Mouse (Mus musculus): ENCODE data around the gene Stum. TPM values are rescaled to one million over a fixed set of nuclear protein-coding genes. Genes with fewer than 3 reads are reported as not detected.

Stum gene
- polyA plus RNA-seq, 1 experiment from 2014 or later = 0.45 TPM

DNA sequence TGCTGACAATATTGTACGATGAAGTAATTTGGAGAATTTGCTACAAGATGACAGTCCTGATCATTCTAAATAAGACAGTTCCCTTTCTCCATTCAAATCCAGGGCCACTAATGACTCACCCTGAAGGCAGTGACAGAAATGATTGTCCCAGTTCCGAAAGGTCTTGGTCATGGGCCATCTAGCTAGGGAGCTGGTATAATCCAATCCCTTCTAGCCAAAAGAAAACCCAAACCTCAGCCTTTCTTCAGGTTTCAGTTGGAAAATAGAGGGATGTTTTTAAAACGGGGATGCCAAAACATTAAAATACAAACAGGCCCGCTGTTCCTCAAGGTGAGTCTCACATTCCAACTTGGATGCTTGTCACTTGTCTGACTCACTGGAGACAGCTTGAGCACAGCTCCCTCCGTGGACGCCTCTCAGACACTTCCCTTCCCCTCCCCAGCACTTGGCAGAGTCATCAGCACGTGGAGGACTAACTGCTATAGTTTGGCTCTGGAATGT is 24.0 kb upstream of the Stum start:
- Histone ChIP-seq H3K4me3 (ENCODE audit: control insufficient read depth in 1 of 2, insufficient read depth in 1 of 2, low read depth in 1 of 2, low read length in 2 of 2) (no peak overlapping the region), H3K27ac (replicated peaks in 1 of 2; ENCODE audit: control insufficient read depth in 1 of 2, insufficient read depth in 1 of 2, low read depth in 2 of 2, low read length in 2 of 2) (no peak overlapping the region), H3K9me3 (ENCODE audit: control insufficient read depth, low read length) (no peaks in the 10 kb centered on the region), H3K9ac (ENCODE audit: low read length) (no peak overlapping the region), H3K36me3 (ENCODE audit: control insufficient read depth, insufficient read depth, low read length) (no peaks in the 10 kb centered on the region), H3K4me1 (ENCODE audit: control insufficient read depth in 2 of 2, insufficient read depth in 2 of 2, low read length in 2 of 2) (no peaks in the 10 kb centered on the region), H3K27me3 (ENCODE audit: control insufficient read depth, insufficient read depth, low read length) (peaks cover 37% of the 10 kb centered on the region; the same call in 1 of the 2 replicates), H3K4me2 (ENCODE audit: low read length) (no peak overlapping the region)
- 59% methylated on average over 7 of the region's 7 CpGs for WGBS
- ATAC-seq (ENCODE audit: insufficient number of reproducible peaks, insufficient read depth, low FRiP score, low read depth) = no peak

DNA sequence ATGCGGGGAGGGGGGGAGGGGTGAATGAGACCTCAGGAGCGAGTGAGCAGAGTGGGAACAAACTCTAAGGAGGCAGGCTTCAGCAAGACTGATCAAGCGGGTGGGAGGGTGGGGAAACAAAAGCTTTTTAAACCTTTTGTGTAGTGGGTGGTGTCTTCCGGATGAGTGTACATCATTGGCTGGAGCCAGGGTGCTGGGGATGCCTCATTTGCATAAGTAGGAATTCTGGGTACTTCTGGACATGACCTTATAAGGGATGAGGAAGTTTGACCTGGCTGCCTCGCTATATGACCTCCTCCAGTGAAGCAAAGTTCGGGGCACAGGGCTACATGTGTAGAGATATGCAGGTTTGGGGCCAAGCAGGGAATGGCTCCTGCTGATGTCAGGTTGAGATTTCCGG is 23.0 kb upstream of the Stum start:
- Histone ChIP-seq H3K4me1 (ENCODE audit: control insufficient read depth in 2 of 2, insufficient read depth in 2 of 2, low read length in 2 of 2) (no peaks in the 10 kb centered on the region), H3K4me2 (ENCODE audit: low read length) (no peak overlapping the region), H3K9me3 (ENCODE audit: control insufficient read depth, low read length) (no peaks in the 10 kb centered on the region), H3K9ac (ENCODE audit: low read length) (no peak overlapping the region), H3K36me3 (ENCODE audit: control insufficient read depth, insufficient read depth, low read length) (no peaks in the 10 kb centered on the region), H3K27ac (replicated peaks in 1 of 2; ENCODE audit: control insufficient read depth in 1 of 2, insufficient read depth in 1 of 2, low read depth in 2 of 2, low read length in 2 of 2) (no peak overlapping the region), H3K4me3 (ENCODE audit: control insufficient read depth in 1 of 2, insufficient read depth in 1 of 2, low read depth in 1 of 2, low read length in 2 of 2) (no peak overlapping the region), H3K27me3 (ENCODE audit: control insufficient read depth, insufficient read depth, low read length) (peaks cover 34% of the 10 kb centered on the region; the same call in 1 of the 2 replicates)
- 83% methylated on average over 7 of the region's 7 CpGs for WGBS
- ATAC-seq (ENCODE audit: insufficient number of reproducible peaks, insufficient read depth, low FRiP score, low read depth) = no peak

DNA sequence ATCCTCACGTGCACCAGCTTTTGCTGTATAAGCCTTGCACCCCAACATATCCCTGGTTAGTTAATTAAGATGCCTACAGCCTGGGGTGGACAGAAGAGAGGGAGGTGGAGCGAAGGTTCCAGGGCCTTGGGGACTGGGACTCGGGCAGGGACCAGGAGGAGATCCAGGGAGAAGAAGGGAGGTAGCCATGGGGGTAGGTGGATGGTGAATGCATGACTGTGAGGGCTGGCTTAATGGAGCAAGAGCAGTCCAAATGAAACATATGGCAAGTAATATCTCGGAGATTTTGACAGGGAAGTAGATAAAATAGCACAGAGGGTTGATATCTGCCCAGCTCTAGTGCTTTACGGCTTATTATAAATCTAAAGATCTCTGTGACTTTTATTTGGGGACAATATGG is 21.6 kb upstream of the Stum start:
- no peak overlapping the region for H3K27ac ChIP-seq (replicated peaks in 1 of 2; ENCODE audit: control insufficient read depth in 1 of 2, insufficient read depth in 1 of 2, low read depth in 2 of 2, low read length in 2 of 2)
- peaks cover 30% of the 10 kb centered on the region; the same call in 1 of the 2 replicates for H3K27me3 ChIP-seq (ENCODE audit: control insufficient read depth, insufficient read depth, low read length)
- H3K4me1 ChIP-seq (ENCODE audit: control insufficient read depth in 2 of 2, insufficient read depth in 2 of 2, low read length in 2 of 2) = no peaks in the 10 kb centered on the region
- H3K4me3 ChIP-seq (ENCODE audit: control insufficient read depth in 1 of 2, insufficient read depth in 1 of 2, low read depth in 1 of 2, low read length in 2 of 2) = no peak overlapping the region
- 71% methylated on average over 5 of the region's 5 CpGs for WGBS
- H3K36me3 ChIP-seq (ENCODE audit: control insufficient read depth, insufficient read depth, low read length) = no peaks in the 10 kb centered on the region
- H3K9ac ChIP-seq (ENCODE audit: low read length) = no peak overlapping the region
- ATAC-seq (ENCODE audit: insufficient number of reproducible peaks, insufficient read depth, low FRiP score, low read depth) = no peak
- H3K9me3 ChIP-seq (ENCODE audit: control insufficient read depth, low read length) = no peaks in the 10 kb centered on the region
- H3K4me2 ChIP-seq (ENCODE audit: low read length) = no peak overlapping the region

DNA sequence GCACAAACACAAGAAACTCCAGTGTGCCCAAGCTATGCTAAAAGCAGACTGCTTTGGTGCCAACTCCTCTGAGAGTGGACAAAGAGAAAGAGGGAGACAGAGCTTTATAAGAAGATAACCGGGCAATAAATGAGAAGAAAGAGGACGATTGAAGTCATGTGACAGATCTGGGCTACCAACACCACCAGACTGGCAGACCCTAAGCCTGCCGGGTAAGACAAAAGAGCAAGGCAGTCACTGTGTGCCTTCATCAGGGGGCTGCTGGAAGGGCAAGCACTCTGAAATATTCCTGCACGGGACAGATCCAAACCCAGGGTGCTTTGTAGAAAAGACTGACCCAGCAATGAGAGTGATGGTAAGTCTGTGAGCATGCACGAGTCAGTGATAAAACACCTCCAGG is 20.2 kb upstream of the Stum start:
- 66% methylated on average over 5 of the region's 5 CpGs for WGBS
- no peak for ATAC-seq (ENCODE audit: insufficient number of reproducible peaks, insufficient read depth, low FRiP score, low read depth)
- H3K27ac ChIP-seq (replicated peaks in 1 of 2; ENCODE audit: control insufficient read depth in 1 of 2, insufficient read depth in 1 of 2, low read depth in 2 of 2, low read length in 2 of 2) = no peak overlapping the region
- H3K4me3 ChIP-seq (ENCODE audit: control insufficient read depth in 1 of 2, insufficient read depth in 1 of 2, low read depth in 1 of 2, low read length in 2 of 2) = no peak overlapping the region
- H3K36me3 ChIP-seq (ENCODE audit: control insufficient read depth, insufficient read depth, low read length) = no peaks in the 10 kb centered on the region
- H3K27me3 ChIP-seq (ENCODE audit: control insufficient read depth, insufficient read depth, low read length) = peaks cover 18% of the 10 kb centered on the region; the same call in 1 of the 2 replicates
- no peak overlapping the region for H3K4me2 ChIP-seq (ENCODE audit: low read length)
- H3K9ac ChIP-seq (ENCODE audit: low read length) = no peak overlapping the region
- no peaks in the 10 kb centered on the region for H3K4me1 ChIP-seq (ENCODE audit: control insufficient read depth in 2 of 2, insufficient read depth in 2 of 2, low read length in 2 of 2)
- no peaks in the 10 kb centered on the region for H3K9me3 ChIP-seq (ENCODE audit: control insufficient read depth, low read length)

DNA sequence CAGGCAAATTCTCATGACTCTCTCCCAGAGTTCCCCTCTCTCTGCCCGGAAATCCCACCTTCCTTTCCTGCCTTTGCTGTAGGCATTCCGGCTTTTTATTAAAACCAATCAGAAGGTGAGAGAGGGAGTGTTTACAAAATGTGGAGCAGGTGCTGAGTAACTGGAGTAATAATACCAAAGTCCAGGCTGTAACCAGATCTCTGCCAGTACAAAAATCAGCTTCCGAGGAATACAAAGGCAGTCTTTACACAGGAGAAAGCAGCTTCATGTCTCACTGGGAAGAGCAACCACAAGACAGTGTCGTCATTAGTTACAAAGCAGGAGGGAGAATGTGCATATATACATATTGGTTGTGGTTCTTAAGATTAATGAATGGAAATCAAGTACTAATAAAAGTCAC is 19.3 kb upstream of the Stum start:
- ATAC-seq (ENCODE audit: insufficient number of reproducible peaks, insufficient read depth, low FRiP score, low read depth) = no peak
- Histone ChIP-seq H3K9ac (ENCODE audit: low read length) (no peak overlapping the region), H3K4me1 (ENCODE audit: control insufficient read depth in 2 of 2, insufficient read depth in 2 of 2, low read length in 2 of 2) (no peaks in the 10 kb centered on the region), H3K4me3 (ENCODE audit: control insufficient read depth in 1 of 2, insufficient read depth in 1 of 2, low read depth in 1 of 2, low read length in 2 of 2) (no peak overlapping the region), H3K4me2 (ENCODE audit: low read length) (no peak overlapping the region), H3K27me3 (ENCODE audit: control insufficient read depth, insufficient read depth, low read length) (peaks cover 18% of the 10 kb centered on the region; the same call in 1 of the 2 replicates), H3K27ac (replicated peaks in 1 of 2; ENCODE audit: control insufficient read depth in 1 of 2, insufficient read depth in 1 of 2, low read depth in 2 of 2, low read length in 2 of 2) (no peak overlapping the region), H3K36me3 (ENCODE audit: control insufficient read depth, insufficient read depth, low read length) (no peaks in the 10 kb centered on the region), H3K9me3 (ENCODE audit: control insufficient read depth, low read length) (no peaks in the 10 kb centered on the region)
- 67% methylated on average over 4 of the region's 4 CpGs for WGBS

DNA sequence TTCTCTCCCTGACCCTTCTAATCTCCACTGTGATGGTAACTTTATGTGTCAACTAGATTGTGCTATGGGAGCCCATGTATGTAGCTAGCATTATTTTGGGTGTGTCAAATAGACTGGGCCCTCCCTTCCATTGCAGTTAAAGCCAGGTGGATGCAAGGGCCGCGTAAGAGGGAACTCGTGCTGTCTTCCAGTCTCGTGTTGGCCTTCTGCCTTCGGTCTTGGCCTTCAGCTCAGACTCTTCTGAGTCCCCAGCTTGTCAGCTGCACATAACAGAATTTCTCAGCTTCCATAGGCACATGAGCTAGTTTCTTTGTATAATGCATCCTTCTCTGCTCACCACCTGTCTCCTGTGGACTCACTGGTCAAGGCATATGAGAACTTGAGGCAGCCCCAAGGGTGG is 17.3 kb upstream of the Stum start:
- Histone ChIP-seq H3K4me1 (ENCODE audit: control insufficient read depth in 2 of 2, insufficient read depth in 2 of 2, low read length in 2 of 2) (no peaks in the 10 kb centered on the region), H3K9ac (ENCODE audit: low read length) (no peak overlapping the region), H3K36me3 (ENCODE audit: control insufficient read depth, insufficient read depth, low read length) (no peaks in the 10 kb centered on the region), H3K27me3 (ENCODE audit: control insufficient read depth, insufficient read depth, low read length) (peaks cover 16% of the 10 kb centered on the region), H3K4me3 (ENCODE audit: control insufficient read depth in 1 of 2, insufficient read depth in 1 of 2, low read depth in 1 of 2, low read length in 2 of 2) (no peak overlapping the region), H3K4me2 (ENCODE audit: low read length) (no peak overlapping the region), H3K9me3 (ENCODE audit: control insufficient read depth, low read length) (no peaks in the 10 kb centered on the region), H3K27ac (replicated peaks in 1 of 2; ENCODE audit: control insufficient read depth in 1 of 2, insufficient read depth in 1 of 2, low read depth in 2 of 2, low read length in 2 of 2) (no peak overlapping the region)
- no peak for ATAC-seq (ENCODE audit: insufficient number of reproducible peaks, insufficient read depth, low FRiP score, low read depth)
- 81% methylated on average over 5 of the region's 5 CpGs for WGBS

DNA sequence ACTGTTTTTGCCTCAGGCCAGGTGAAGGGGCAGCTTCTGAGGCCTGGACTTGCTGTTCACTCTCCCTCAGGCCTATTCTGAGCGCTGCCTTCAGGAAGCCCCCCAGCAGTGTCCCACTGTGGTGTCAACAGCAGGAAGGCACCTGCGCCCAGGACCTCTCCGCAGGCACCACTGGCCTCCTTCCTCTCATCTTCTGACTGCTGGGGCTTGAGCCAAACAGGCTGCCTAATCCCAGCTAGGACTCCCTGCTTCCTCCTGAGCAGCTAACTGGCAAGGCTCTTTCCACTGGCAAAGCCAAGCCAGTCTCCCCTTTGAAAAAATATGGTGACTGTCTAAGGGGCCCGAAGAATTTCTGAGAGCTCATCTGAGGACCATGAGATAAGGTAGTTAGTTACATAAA is 16.9 kb upstream of the Stum start:
- no peaks in the 10 kb centered on the region for H3K9me3 ChIP-seq (ENCODE audit: control insufficient read depth, low read length)
- H3K27ac ChIP-seq (replicated peaks in 1 of 2; ENCODE audit: control insufficient read depth in 1 of 2, insufficient read depth in 1 of 2, low read depth in 2 of 2, low read length in 2 of 2) = no peak overlapping the region
- no peak for ATAC-seq (ENCODE audit: insufficient number of reproducible peaks, insufficient read depth, low FRiP score, low read depth)
- no peak overlapping the region for H3K4me2 ChIP-seq (ENCODE audit: low read length)
- H3K27me3 ChIP-seq (ENCODE audit: control insufficient read depth, insufficient read depth, low read length) = peaks cover 16% of the 10 kb centered on the region
- WGBS = 41% methylated on average over 4 of the region's 4 CpGs
- no peak overlapping the region for H3K4me3 ChIP-seq (ENCODE audit: control insufficient read depth in 1 of 2, insufficient read depth in 1 of 2, low read depth in 1 of 2, low read length in 2 of 2)
- H3K9ac ChIP-seq (ENCODE audit: low read length) = no peak overlapping the region
- no peaks in the 10 kb centered on the region for H3K36me3 ChIP-seq (ENCODE audit: control insufficient read depth, insufficient read depth, low read length)
- H3K4me1 ChIP-seq (ENCODE audit: control insufficient read depth in 2 of 2, insufficient read depth in 2 of 2, low read length in 2 of 2) = no peaks in the 10 kb centered on the region

DNA sequence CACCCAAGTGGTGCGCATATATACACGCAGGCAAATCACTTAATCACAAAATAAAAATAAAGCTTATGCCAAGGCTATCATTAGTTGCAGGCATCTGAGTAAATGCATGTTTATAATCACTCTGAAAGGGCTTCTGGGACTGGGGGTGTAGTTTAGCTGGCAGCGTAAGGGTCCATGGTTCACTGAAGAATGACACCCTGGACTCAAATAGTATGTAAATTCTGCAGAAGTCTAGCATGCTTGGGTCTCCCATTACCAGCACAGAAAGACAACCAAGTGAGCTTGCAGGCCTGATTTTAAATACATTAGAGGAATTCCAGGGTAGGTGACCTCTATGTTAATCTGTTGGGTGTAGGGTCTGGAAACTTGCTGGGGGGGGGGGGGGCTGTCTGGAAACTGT is 16.5 kb upstream of the Stum start:
- Histone ChIP-seq H3K27me3 (ENCODE audit: control insufficient read depth, insufficient read depth, low read length) (peaks cover 12% of the 10 kb centered on the region), H3K4me3 (ENCODE audit: control insufficient read depth in 1 of 2, insufficient read depth in 1 of 2, low read depth in 1 of 2, low read length in 2 of 2) (no peak overlapping the region), H3K9ac (ENCODE audit: low read length) (no peak overlapping the region), H3K36me3 (ENCODE audit: control insufficient read depth, insufficient read depth, low read length) (no peaks in the 10 kb centered on the region), H3K9me3 (ENCODE audit: control insufficient read depth, low read length) (no peaks in the 10 kb centered on the region), H3K27ac (replicated peaks in 1 of 2; ENCODE audit: control insufficient read depth in 1 of 2, insufficient read depth in 1 of 2, low read depth in 2 of 2, low read length in 2 of 2) (no peak overlapping the region), H3K4me1 (ENCODE audit: control insufficient read depth in 2 of 2, insufficient read depth in 2 of 2, low read length in 2 of 2) (no peaks in the 10 kb centered on the region), H3K4me2 (ENCODE audit: low read length) (no peak overlapping the region)
- WGBS = 87% methylated on average over 3 of the region's 3 CpGs
- no peak for ATAC-seq (ENCODE audit: insufficient number of reproducible peaks, insufficient read depth, low FRiP score, low read depth)

Measured in heart, embryonic 14.5 days (tissue).